In the genomic region with DNA sequence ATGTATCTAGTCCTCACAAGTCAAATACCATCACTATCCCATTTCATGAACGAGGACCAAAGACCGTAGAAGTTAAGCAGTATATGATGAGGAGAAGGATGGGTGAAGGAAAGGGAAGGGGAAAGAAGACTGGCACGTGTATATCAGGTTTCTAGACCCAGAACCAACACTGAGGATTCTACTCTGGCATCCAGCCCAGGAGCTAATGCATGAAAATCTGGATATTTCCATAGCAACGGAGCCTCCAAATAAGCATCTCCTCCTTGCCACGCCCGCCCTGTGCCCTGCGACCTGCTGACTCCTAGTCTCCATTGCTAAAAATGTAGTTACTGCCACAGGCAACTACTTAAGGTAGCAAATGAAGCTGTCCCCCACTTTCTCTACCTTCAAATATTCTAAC, we compare ENCODE assay signal across 19 mouse cellular contexts. TPM values are rescaled to one million over a fixed set of nuclear protein-coding genes. Genes with fewer than 3 reads are reported as not detected.
"Had no signal": no experiment of that assay in that cellular context is flagged by ENCODE, and none has a peak within 500 bp of the region (broad histone marks: within the 10 kb centered on the region; RNA-seq: fewer than 3 reads in every experiment).

No protein-coding gene starts in this region.

- H3K36me3 ChIP-seq: limb, embryonic 15.5 days; liver, embryonic 12.5 days; midbrain, embryonic 12.5 days; neural tube, embryonic 12.5 days had no signal

- H3K4me3 ChIP-seq: limb, embryonic 15.5 days; liver, embryonic 12.5 days; megakaryocyte, embryonic 14.5 days; midbrain, embryonic 12.5 days; neural tube, embryonic 12.5 days had no signal

- H3K9me3 ChIP-seq: limb, embryonic 15.5 days; liver, embryonic 12.5 days; megakaryocyte, embryonic 14.5 days; midbrain, embryonic 12.5 days; neural tube, embryonic 12.5 days had no signal

- DNase-seq: kidney, adult 8-10 months; kidney, postnatal 25 days; layer of hippocampus, adult 9-11 months; layer of hippocampus, postnatal 36 days; lung, embryonic 14.5 days; lung, postnatal 10 days; thymus, postnatal 14 days had no signal

- H3K4me2 ChIP-seq: limb, embryonic 15.5 days; liver, embryonic 12.5 days; lung, embryonic 14.5 days; midbrain, embryonic 12.5 days; neural tube, embryonic 12.5 days had no signal

- H3K27me3 ChIP-seq: limb, embryonic 15.5 days; liver, embryonic 12.5 days; midbrain, embryonic 12.5 days; neural tube, embryonic 12.5 days had no signal

- H3K27ac ChIP-seq: limb, embryonic 15.5 days; liver, embryonic 12.5 days; macrophage; midbrain, embryonic 12.5 days; neural tube, embryonic 12.5 days; stomach, postnatal 0 days had no signal

- H3K4me1 ChIP-seq: limb, embryonic 15.5 days; liver, embryonic 12.5 days had no signal

- ATAC-seq: liver, embryonic 12.5 days had no signal

- H3K9ac ChIP-seq: limb, embryonic 15.5 days; liver, embryonic 12.5 days; lung, embryonic 14.5 days; midbrain, embryonic 12.5 days; neural tube, embryonic 12.5 days had no signal

RNA-seq across cellular contexts. Expression of a gene that starts 0.3 kb away (rescaled TPM):
- total RNA-seq: layer of hippocampus, postnatal 36 days; monocyte, adult 5-6 weeks; neutrophil, adult 5-6 weeks had no signal
- polyA plus RNA-seq: kidney, embryonic 16.5 days; limb, embryonic 11.5 days; limb, embryonic 15.5 days; liver, embryonic 12.5 days; liver, embryonic 16.5 days; lung, embryonic 14.5 days; macrophage; stomach, postnatal 0 days had no signal
